ENCODE assay signal across 12 mouse cellular contexts in the genomic region with DNA sequence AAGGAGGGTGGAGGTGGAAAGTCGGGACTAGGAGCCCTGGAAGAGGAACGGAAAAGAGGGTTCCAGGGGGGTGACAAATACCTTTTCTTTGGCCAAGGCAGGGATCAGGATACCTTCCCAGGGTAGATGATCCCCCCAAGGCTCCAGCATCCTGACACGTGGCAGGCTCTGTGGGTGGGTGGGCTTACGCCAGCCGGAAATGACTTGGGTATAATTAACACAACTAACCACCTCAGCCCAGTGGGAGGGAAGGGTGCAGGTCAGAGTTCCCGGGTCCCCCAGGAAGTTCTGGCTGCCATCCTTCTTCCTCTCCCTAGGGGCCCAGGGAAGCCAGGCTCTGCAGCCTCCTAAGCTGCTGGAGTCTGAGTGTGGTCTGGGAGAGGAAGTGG. TPM values are rescaled to one million over a fixed set of nuclear protein-coding genes. Genes with fewer than 3 reads are reported as not detected.
DNase-seq lines count a peak whose midpoint lies in the region; ATAC-seq and TF ChIP-seq lines count a peak whose summit lies in the region.
"Had no signal": no experiment of that assay in that cellular context is flagged by ENCODE, and none has a peak within 500 bp of the region (broad histone marks: within the 10 kb centered on the region; RNA-seq: fewer than 3 reads in every experiment).

No protein-coding gene starts in this region.

- H3K36me3 ChIP-seq in forebrain, embryonic 11.5 days (ENCODE audit: control insufficient read depth, insufficient read depth, low read length), result no peaks in the 10 kb centered on the region
- no peaks in the 10 kb centered on the region for H3K36me3 ChIP-seq in forebrain, postnatal 0 days (ENCODE audit: insufficient read depth)
- no peaks in the 10 kb centered on the region for H3K36me3 ChIP-seq in kidney, embryonic 15.5 days
- H3K36me3 ChIP-seq in kidney, adult 2 months (ENCODE audit: control insufficient read depth, insufficient read depth, low read length), result no peaks in the 10 kb centered on the region
- no peaks in the 10 kb centered on the region for H3K36me3 ChIP-seq in MEL (ENCODE audit: control insufficient read depth in 1 of 2, insufficient read depth in 2 of 2, low read length in 2 of 2)
- H3K36me3 ChIP-seq in forebrain, embryonic 15.5 days, result no peaks in the 10 kb centered on the region

- peak; percentile 54 for DNase-seq in forebrain, embryonic 11.5 days (ENCODE audit: low spot score)
- DNase-seq in forebrain, postnatal 0 days, result no peak
- DNase-seq in kidney, adult 2 months, result no peak
- peak; percentile 21 for DNase-seq in MEL (ENCODE audit: low read depth, low spot score)
- DNase-seq in frontal cortex, postnatal 10 days (ENCODE audit: low spot score in 2 of 2), result no peak
- DNase-seq: cerebellum, postnatal 36 days; kidney, postnatal 25 days; lung, postnatal 14 days; thymus, postnatal 36 days had no signal

- TF ChIP-seq RAD21 in MEL (IDR thresholded peaks at IDR 0.05; ENCODE audit: low read depth, low read length), result no peak

- no peak for TF ChIP-seq CTCF in forebrain, postnatal 0 days (IDR thresholded peaks at IDR 0.05; ENCODE audit: low read depth)
- TF ChIP-seq CTCF in kidney, adult 2 months (conservative IDR thresholded peaks at IDR 0.05; ENCODE audit: insufficient read depth, insufficient read length, low read depth, low read length), result no peak
- no peak for TF ChIP-seq CTCF in MEL (IDR thresholded peaks at IDR 0.05 in 2 of 3, conservative IDR thresholded peaks at IDR 0.05 in 1 of 3; ENCODE audit: control insufficient read depth in 1 of 3, insufficient read depth in 1 of 3, low read depth in 2 of 3, low read length in 3 of 3, poor library complexity in 1 of 3, severe bottlenecking in 1 of 3)

- H3K9ac ChIP-seq in forebrain, embryonic 11.5 days (ENCODE audit: low read length), result peak overlapping the region; percentile 32; the same call in 1 of the 2 replicates
- H3K9ac ChIP-seq in forebrain, postnatal 0 days, result no peak overlapping the region
- peak overlapping the region; percentile 21; the same call in 1 of the 2 replicates for H3K9ac ChIP-seq in kidney, embryonic 15.5 days
- no peak overlapping the region for H3K9ac ChIP-seq in MEL (ENCODE audit: control insufficient read depth, low read depth, low read length, poor library complexity, severe bottlenecking)
- H3K9ac ChIP-seq in forebrain, embryonic 15.5 days (replicated peaks), result no peak overlapping the region

- ATAC-seq in forebrain, embryonic 11.5 days (replicated peaks; ENCODE audit: low FRiP score), result no peak
- ATAC-seq in forebrain, postnatal 0 days, result no peak
- no peak for ATAC-seq in kidney, embryonic 15.5 days (replicated peaks; ENCODE audit: low FRiP score)
- no peak for ATAC-seq in forebrain, embryonic 15.5 days (replicated peaks)
- no peak for ATAC-seq in CD4-positive, CD25-positive, alpha-beta regulatory T cell, adult 4 months

- peaks cover 28% of the 10 kb centered on the region for H3K4me1 ChIP-seq in forebrain, embryonic 11.5 days (replicated peaks; ENCODE audit: control insufficient read depth, insufficient read depth, low read length)
- no peaks in the 10 kb centered on the region for H3K4me1 ChIP-seq in forebrain, postnatal 0 days (ENCODE audit: insufficient read depth)
- H3K4me1 ChIP-seq in kidney, embryonic 15.5 days, result peaks cover 57% of the 10 kb centered on the region
- H3K4me1 ChIP-seq in kidney, adult 2 months (ENCODE audit: control insufficient read depth, insufficient read depth, low read length), result no peaks in the 10 kb centered on the region
- no peaks in the 10 kb centered on the region for H3K4me1 ChIP-seq in MEL (ENCODE audit: control insufficient read depth in 1 of 2, insufficient read depth in 2 of 2, low read length in 2 of 2)
- H3K4me1 ChIP-seq in forebrain, embryonic 15.5 days, result peaks cover 39% of the 10 kb centered on the region

- TF ChIP-seq EP300 in MEL (IDR thresholded peaks at IDR 0.05; ENCODE audit: low read depth in 1 of 2, low read length in 2 of 2), result no peak

- WGBS in forebrain, embryonic 11.5 days, result 6% methylated on average over 6 of the region's 6 CpGs
- WGBS in forebrain, postnatal 0 days, result 16% methylated on average over 6 of the region's 6 CpGs
- 14% methylated on average over 6 of the region's 6 CpGs for WGBS in kidney, embryonic 15.5 days
- 38% methylated on average over 6 of the region's 6 CpGs for WGBS in kidney, adult 2 months
- WGBS in forebrain, embryonic 15.5 days, result 13% methylated on average over 6 of the region's 6 CpGs

- H3K4me3 ChIP-seq in forebrain, embryonic 11.5 days (ENCODE audit: low read depth, low read length), result no peak overlapping the region
- H3K4me3 ChIP-seq in forebrain, postnatal 0 days (ENCODE audit: low read depth, low read length), result no peak overlapping the region
- no peak overlapping the region for H3K4me3 ChIP-seq in kidney, embryonic 15.5 days (replicated peaks)
- no peak overlapping the region for H3K4me3 ChIP-seq in kidney, adult 2 months (ENCODE audit: insufficient read depth, low read depth, low read length)
- no peak overlapping the region for H3K4me3 ChIP-seq in MEL (ENCODE audit: control insufficient read depth in 1 of 2, insufficient read depth in 1 of 2, low read depth in 2 of 2, low read length in 2 of 2)
- H3K4me3 ChIP-seq in forebrain, embryonic 15.5 days, result no peak overlapping the region

- H3K27me3 ChIP-seq in forebrain, embryonic 11.5 days (ENCODE audit: control insufficient read depth, insufficient read depth, low read length), result no peaks in the 10 kb centered on the region
- no peaks in the 10 kb centered on the region for H3K27me3 ChIP-seq in forebrain, postnatal 0 days (ENCODE audit: insufficient read depth, low read length)
- H3K27me3 ChIP-seq in kidney, embryonic 15.5 days, result 0 out of 2 replicates have a peak, but pooled peaks cover 3% of the 10 kb centered on the region
- no peaks in the 10 kb centered on the region for H3K27me3 ChIP-seq in kidney, adult 2 months (replicated peaks; ENCODE audit: control insufficient read depth, insufficient read depth, low read length)
- H3K27me3 ChIP-seq in MEL (ENCODE audit: control insufficient read depth in 1 of 2, insufficient read depth in 2 of 2, low read length in 2 of 2), result peaks cover 15 to 20% of the 10 kb centered on the region in 2 experiments
- no peaks in the 10 kb centered on the region for H3K27me3 ChIP-seq in forebrain, embryonic 15.5 days

- no peaks in the 10 kb centered on the region for H3K79me2 ChIP-seq in MEL (ENCODE audit: control insufficient read depth, insufficient read depth, low read length, poor library complexity)

- H3K27ac ChIP-seq in forebrain, embryonic 11.5 days (ENCODE audit: low read depth, low read length), result peak overlapping the region; percentile 83
- H3K27ac ChIP-seq in forebrain, postnatal 0 days (ENCODE audit: low read depth, low read length), result no peak overlapping the region
- H3K27ac ChIP-seq in kidney, embryonic 15.5 days, result peak overlapping the region; percentile 99
- no peak overlapping the region for H3K27ac ChIP-seq in kidney, adult 2 months (ENCODE audit: insufficient read depth, low read depth, low read length)
- H3K27ac ChIP-seq in MEL (ENCODE audit: control insufficient read depth, low read depth, low read length), result no peak overlapping the region
- H3K27ac ChIP-seq in forebrain, embryonic 15.5 days (replicated peaks), result peak overlapping the region; percentile 63

- H3K4me2 ChIP-seq in forebrain, embryonic 11.5 days (ENCODE audit: low read depth, low read length, severe bottlenecking), result peak overlapping the region; percentile 21; the same call in 1 of the 2 replicates
- H3K4me2 ChIP-seq in forebrain, postnatal 0 days (ENCODE audit: low read depth), result no peak overlapping the region
- H3K4me2 ChIP-seq in kidney, embryonic 15.5 days, result peak overlapping the region; percentile 28; the same call in 1 of the 2 replicates
- no peak overlapping the region for H3K4me2 ChIP-seq in forebrain, embryonic 15.5 days (replicated peaks)

- H3K9me3 ChIP-seq in forebrain, embryonic 11.5 days (ENCODE audit: control insufficient read depth, low read length), result no peaks in the 10 kb centered on the region
- H3K9me3 ChIP-seq in forebrain, postnatal 0 days (ENCODE audit: low read length), result no peaks in the 10 kb centered on the region
- no peaks in the 10 kb centered on the region for H3K9me3 ChIP-seq in kidney, embryonic 15.5 days (replicated peaks)
- no peaks in the 10 kb centered on the region for H3K9me3 ChIP-seq in MEL (replicated peaks; ENCODE audit: insufficient read depth, low read length)
- no peaks in the 10 kb centered on the region for H3K9me3 ChIP-seq in forebrain, embryonic 15.5 days

- TF ChIP-seq POLR2A in kidney, adult 2 months (IDR thresholded peaks at IDR 0.05; ENCODE audit: low read depth, low read length), result no peak
- TF ChIP-seq POLR2A in MEL (IDR thresholded peaks at IDR 0.05; ENCODE audit: control insufficient read depth in 1 of 2, insufficient read depth in 1 of 2, low read depth in 1 of 2, low read length in 2 of 2, poor library complexity in 1 of 2), result no peak

RNA-seq across cellular contexts. Expression of a gene that starts 7.1 kb away (rescaled TPM):
- polyA plus RNA-seq in forebrain, embryonic 11.5 days (2014; fragmentation: Nextera tagmentation; extraction: Ambion mirVana), result 45.2 and 46.3 TPM in 2 replicates
- 12.0 and 15.2 TPM in 2 replicates for total RNA-seq in forebrain, postnatal 0 days (2014; rRNA removed)
- 4.5 and 4.6 TPM in 2 replicates for polyA plus RNA-seq in forebrain, postnatal 0 days (2015; fragmentation: Nextera tagmentation; extraction: Ambion mirVana)
- polyA plus RNA-seq in kidney, embryonic 15.5 days (2015; fragmentation: Nextera tagmentation; extraction: Ambion mirVana), result 28.5 and 34.0 TPM in 2 replicates
- polyA plus RNA-seq in kidney, adult 2 months (2012; rRNA removed), result 8.5 and 12.2 TPM in 2 replicates
- total RNA-seq in MEL (2012; rRNA removed), result not detected in 2 replicates
- polyA plus RNA-seq in MEL (2012; ENCODE audit: insufficient read depth in 1 of 2, insufficient read length in 2 of 2, low read depth in 1 of 2, low replicate concordance in 2 of 2, missing spikeins in 1 of 2), result not detected
- 18.4 and 20.3 TPM in 2 replicates for polyA plus RNA-seq in forebrain, embryonic 15.5 days (2015; fragmentation: Nextera tagmentation; extraction: Ambion mirVana)
- polyA plus RNA-seq in CD4-positive, CD25-positive, alpha-beta regulatory T cell, adult 4 months (2017; shearing (Covaris generic)), result not detected

RNA-seq across cellular contexts. Expression of a gene that starts 32.0 kb away (rescaled TPM):
- polyA plus RNA-seq in forebrain, embryonic 11.5 days (2014; fragmentation: Nextera tagmentation; extraction: Ambion mirVana), result 12.7 and 13.8 TPM in 2 replicates
- 2.6 and 5.5 TPM in 2 replicates for total RNA-seq in forebrain, postnatal 0 days (2014; rRNA removed)
- polyA plus RNA-seq in forebrain, postnatal 0 days (2015; fragmentation: Nextera tagmentation; extraction: Ambion mirVana), result 3.7 and 5.9 TPM in 2 replicates
- polyA plus RNA-seq in kidney, embryonic 15.5 days (2015; fragmentation: Nextera tagmentation; extraction: Ambion mirVana), result 8.5 and 8.7 TPM in 2 replicates
- polyA plus RNA-seq in kidney, adult 2 months (2012; rRNA removed), result 0.59 and 0.68 TPM in 2 replicates
- total RNA-seq in MEL (2012; rRNA removed), result 0.33 and 0.35 TPM in 2 replicates
- polyA plus RNA-seq in MEL (2012; ENCODE audit: insufficient read depth in 1 of 2, insufficient read length in 2 of 2, low read depth in 1 of 2, low replicate concordance in 2 of 2, missing spikeins in 1 of 2), result under 1 TPM in 1 of 2 experiments, not detected in 1; 0.13 TPM
- polyA plus RNA-seq in forebrain, embryonic 15.5 days (2015; fragmentation: Nextera tagmentation; extraction: Ambion mirVana), result 8.2 and 10.1 TPM in 2 replicates
- not detected for polyA plus RNA-seq in CD4-positive, CD25-positive, alpha-beta regulatory T cell, adult 4 months (2017; shearing (Covaris generic))

RNA-seq across cellular contexts. Expression of a gene that starts 52.2 kb away (rescaled TPM):
- 0.15 and 0.24 TPM in 2 replicates for polyA plus RNA-seq in forebrain, embryonic 11.5 days (2014; fragmentation: Nextera tagmentation; extraction: Ambion mirVana)
- not detected in 2 replicates for total RNA-seq in forebrain, postnatal 0 days (2014; rRNA removed)
- polyA plus RNA-seq in forebrain, postnatal 0 days (2015; fragmentation: Nextera tagmentation; extraction: Ambion mirVana), result 0.08 and 0.10 TPM in 2 replicates
- 0.49 and 0.50 TPM in 2 replicates for polyA plus RNA-seq in kidney, embryonic 15.5 days (2015; fragmentation: Nextera tagmentation; extraction: Ambion mirVana)
- polyA plus RNA-seq in kidney, adult 2 months (2012; rRNA removed), result not detected in 2 replicates
- total RNA-seq in MEL (2012; rRNA removed), result not detected in 2 replicates
- under 1 TPM in 1 of 2 experiments, not detected in 1; 0.06 TPM for polyA plus RNA-seq in MEL (2012; ENCODE audit: insufficient read depth in 1 of 2, insufficient read length in 2 of 2, low read depth in 1 of 2, low replicate concordance in 2 of 2, missing spikeins in 1 of 2)
- 0.08 and 0.10 TPM in 2 replicates for polyA plus RNA-seq in forebrain, embryonic 15.5 days (2015; fragmentation: Nextera tagmentation; extraction: Ambion mirVana)
- under 1 TPM in 1 of 2 experiments, not detected in 1; 0.16 TPM for polyA plus RNA-seq in CD4-positive, CD25-positive, alpha-beta regulatory T cell, adult 4 months (2017; shearing (Covaris generic))

RNA-seq across cellular contexts. Expression of a gene that starts 55.1 kb away (rescaled TPM):
- 52.4 and 54.5 TPM in 2 replicates for polyA plus RNA-seq in forebrain, embryonic 11.5 days (2014; fragmentation: Nextera tagmentation; extraction: Ambion mirVana)
- total RNA-seq in forebrain, postnatal 0 days (2014; rRNA removed), result 29.5 and 31.1 TPM in 2 replicates
- polyA plus RNA-seq in forebrain, postnatal 0 days (2015; fragmentation: Nextera tagmentation; extraction: Ambion mirVana), result 25.2 and 45.5 TPM in 2 replicates
- polyA plus RNA-seq in kidney, embryonic 15.5 days (2015; fragmentation: Nextera tagmentation; extraction: Ambion mirVana), result 57.4 and 62.1 TPM in 2 replicates
- polyA plus RNA-seq in kidney, adult 2 months (2012; rRNA removed), result 11.6 and 12.4 TPM in 2 replicates
- total RNA-seq in MEL (2012; rRNA removed), result 17.9 and 20.3 TPM in 2 replicates
- polyA plus RNA-seq in MEL (2012; ENCODE audit: insufficient read depth in 1 of 2, insufficient read length in 2 of 2, low read depth in 1 of 2, low replicate concordance in 2 of 2, missing spikeins in 1 of 2), result 10 to 100 TPM; 25.8 to 29.7 TPM
- polyA plus RNA-seq in forebrain, embryonic 15.5 days (2015; fragmentation: Nextera tagmentation; extraction: Ambion mirVana), result 77.6 and 80.8 TPM in 2 replicates
- polyA plus RNA-seq in CD4-positive, CD25-positive, alpha-beta regulatory T cell, adult 4 months (2017; shearing (Covaris generic)), result 10 to 100 TPM; 64.2 to 75.8 TPM

Comparison
In these comparisons a context has a peak if more than half of its experiments do, and no peak if none do; other contexts are left out.
1. DNase-seq: peak in forebrain, embryonic 11.5 days (single experiment) and MEL (single experiment); none in forebrain, postnatal 0 days (single experiment), kidney, adult 2 months (single experiment) and frontal cortex, postnatal 10 days (0 of 2).
2. H3K27ac ChIP-seq: peak in forebrain, embryonic 11.5 days (single experiment), kidney, embryonic 15.5 days (single experiment) and forebrain, embryonic 15.5 days (single experiment); none in forebrain, postnatal 0 days (single experiment), kidney, adult 2 months (single experiment) and MEL (single experiment).
3. H3K4me2 ChIP-seq: peak in forebrain, embryonic 11.5 days (single experiment) and kidney, embryonic 15.5 days (single experiment); none in forebrain, postnatal 0 days (single experiment) and forebrain, embryonic 15.5 days (single experiment).
4. H3K9ac ChIP-seq: peak in forebrain, embryonic 11.5 days (single experiment) and kidney, embryonic 15.5 days (single experiment); none in forebrain, postnatal 0 days (single experiment), MEL (single experiment) and forebrain, embryonic 15.5 days (single experiment).